Mouse (Mus musculus) kidney, postnatal 36 days (tissue): ENCODE results near the gene Rsu1.

Source experiments
- DNase-seq, 2 experiments: peaks; one replicate each; pipeline ENCODE4 v3.0.0; 2021 to 2022; ENCODE audit warnings: mixed read lengths in 2 of 2

Gene Rsu1

DNA sequence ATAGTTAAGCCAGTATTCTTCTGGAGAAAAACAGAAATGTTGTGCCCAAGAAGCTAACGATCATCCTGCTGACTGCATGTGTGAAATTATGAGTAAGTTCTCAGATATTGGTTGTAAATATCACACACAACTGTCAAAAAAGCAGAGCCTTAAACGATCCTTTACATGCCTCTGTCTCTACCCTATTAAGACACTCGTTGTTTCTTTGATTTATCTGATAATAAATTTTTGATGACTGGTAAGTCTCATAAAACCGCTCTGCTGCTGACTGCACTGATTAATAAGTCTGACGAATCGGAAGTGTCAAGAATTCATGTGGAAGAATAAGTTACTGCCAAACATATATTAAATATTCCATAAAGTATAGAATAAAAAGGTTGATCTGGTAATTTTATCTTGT is 126.0 kb downstream of the Rsu1 start:
- no peak for DNase-seq

- DNase-seq = no peak
Measured at GRCm38 (mm10) chr2:13134890-13135289, 136.3 kb downstream of the Rsu1 start.

DNA sequence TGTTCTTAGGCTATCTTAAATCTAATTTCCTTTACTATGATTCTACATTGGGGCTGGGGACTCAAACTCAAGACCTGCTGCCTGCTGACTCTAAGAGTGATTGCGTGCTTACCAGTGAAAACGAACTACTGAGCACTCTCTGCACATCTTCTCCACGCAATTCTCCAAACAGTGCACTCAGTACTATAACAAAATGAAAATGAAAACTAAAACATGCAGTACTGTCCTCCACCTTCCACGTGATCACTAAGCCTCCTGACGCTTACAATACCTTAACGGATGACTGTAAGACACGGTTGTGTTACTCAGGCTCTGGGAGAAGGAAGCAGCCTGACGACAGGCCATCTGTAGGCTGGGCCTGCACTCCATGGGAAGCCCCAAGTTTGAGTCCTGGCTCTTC is 138.4 kb downstream of the Rsu1 start:
- no peak for DNase-seq

- DNase-seq = no peak
Measured at GRCm38 (mm10) chr2:13132406-13132805, 138.8 kb downstream of the Rsu1 start.

DNA sequence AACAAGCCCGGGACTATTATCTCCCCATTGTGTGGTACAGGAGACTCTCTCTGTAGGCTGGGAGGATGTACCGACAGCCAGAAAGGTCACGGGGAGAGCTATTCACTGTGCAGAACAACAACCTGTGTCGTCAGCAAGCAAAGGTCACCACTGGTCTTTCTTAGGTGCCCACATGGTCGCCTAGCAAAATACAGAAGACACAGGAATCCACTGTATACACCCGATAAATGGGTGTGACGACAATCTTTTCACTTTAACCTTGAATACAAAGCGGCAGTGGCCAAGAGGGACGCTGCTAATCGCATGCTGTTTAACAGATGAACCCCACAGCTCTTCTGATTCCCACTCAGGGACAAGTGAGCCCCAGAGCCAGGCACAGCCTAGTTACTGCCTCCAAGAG is 141.4 kb downstream of the Rsu1 start:
- DNase-seq = peak in 1 of 2 experiments; percentile 5

DNA sequence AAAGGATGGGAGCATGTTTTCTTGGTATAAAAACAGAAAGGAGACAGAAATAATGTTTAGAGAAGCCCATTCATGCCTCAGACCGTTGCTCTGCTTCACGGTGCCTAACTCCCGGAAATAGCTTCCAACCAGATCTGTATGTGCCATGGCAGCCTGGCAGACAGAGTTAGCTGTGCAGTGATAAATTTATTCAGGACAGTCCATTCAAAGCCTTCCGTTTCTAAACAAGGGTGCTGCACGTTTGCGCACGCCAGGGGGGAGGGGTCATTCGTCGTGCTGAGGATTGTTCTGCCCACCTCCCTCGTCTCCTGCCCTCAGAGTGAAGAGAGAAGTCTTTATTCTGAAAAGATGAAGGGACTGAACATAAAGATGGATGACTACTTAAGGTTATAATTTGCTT is 141.9 kb downstream of the Rsu1 start:
- DNase-seq = no peak

DNA sequence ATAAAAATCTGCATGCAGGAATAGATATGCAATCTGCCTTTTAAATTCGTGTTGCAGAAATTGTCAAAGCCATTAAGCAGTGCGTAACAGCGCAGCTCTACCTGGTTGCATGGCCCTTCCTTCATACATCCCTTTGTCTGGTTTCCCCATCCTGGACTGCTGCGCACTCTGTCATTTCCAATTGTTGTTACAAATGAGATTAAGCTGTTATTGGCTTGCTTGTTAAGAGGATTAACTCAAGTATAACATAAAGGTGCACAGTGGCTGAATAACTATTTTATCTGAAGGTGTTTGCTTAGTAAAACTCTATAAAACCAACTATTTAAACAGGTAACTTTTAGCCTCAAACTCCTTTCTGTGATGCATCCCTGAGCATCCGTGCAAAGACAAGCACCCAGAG is 150.8 kb downstream of the Rsu1 start:
- no peak for DNase-seq

- no peak for DNase-seq
Measured at GRCm38 (mm10) chr2:13117896-13118295, 153.3 kb downstream of the Rsu1 start.

DNA sequence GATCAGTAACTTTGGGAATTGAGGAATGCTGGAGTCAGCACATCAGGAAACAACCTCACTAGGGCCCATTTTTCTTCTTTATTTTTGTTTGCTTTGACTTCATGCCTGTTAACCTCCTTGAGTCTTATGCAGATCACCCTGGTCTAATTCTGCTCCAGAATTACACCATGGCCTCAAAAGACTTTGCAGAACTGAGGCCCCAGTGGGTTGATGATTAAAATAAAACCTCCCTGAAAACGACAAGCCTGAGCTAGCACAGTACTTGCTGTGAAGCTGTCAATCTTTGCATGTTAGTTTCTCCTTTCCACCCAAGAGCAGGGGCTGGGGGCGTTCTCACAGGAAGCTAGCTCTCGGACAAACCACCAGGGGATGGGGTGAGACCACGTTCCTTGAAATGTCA is 164.7 kb downstream of the Rsu1 start:
- DNase-seq = peak in 1 of 2 experiments; percentile 16

GRCm38 (mm10) chr2:13104388-13104787 is 166.8 kb downstream of the Rsu1 start:
- DNase-seq = no peak

DNA sequence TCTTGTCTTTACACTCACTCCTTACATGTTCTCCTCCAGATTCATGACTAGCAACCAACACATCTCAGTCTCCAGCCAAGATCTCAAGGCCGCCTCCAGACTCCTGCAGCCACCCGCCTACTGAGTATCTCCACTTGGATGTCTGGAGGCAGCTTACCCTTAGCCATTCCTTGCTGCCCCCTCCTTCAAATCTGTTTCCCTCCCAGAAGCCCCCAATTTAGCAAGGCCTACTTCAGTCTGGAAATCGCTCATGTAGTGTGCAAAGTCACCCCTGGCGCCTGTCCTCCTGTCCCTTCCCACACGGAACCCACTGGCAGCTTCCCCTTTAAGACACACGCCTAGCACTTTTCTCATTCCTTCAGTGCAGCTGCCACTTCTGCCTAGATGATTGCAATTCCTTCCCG is 167.4 kb downstream of the Rsu1 start:
- no peak for DNase-seq

- DNase-seq = no peak
Measured at GRCm38 (mm10) chr2:13094045-13094444, 177.2 kb downstream of the Rsu1 start.

DNA sequence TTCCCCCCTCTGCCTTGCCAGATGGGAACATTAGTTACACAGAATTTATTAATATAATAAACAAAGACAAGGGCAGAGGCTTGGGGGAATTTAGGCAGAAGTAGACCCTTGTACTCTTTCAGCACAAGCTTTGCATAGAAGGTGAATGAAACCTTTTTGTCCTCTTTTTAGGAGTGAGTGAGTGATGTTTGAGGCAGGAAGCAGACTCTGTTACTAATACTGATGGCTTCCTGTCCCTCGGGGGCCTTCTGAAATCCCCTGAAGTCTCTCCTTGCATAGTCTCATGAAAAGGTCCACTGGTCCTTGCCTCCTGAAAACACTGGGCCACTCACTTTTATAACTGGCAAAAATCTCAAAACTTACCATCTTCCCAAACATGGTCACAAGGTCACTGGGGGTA is 177.6 kb downstream of the Rsu1 start:
- no peak for DNase-seq

GRCm38 (mm10) chr2:13091399-13092015 is 179.7 kb downstream of the Rsu1 start:
- no peak for DNase-seq

DNA sequence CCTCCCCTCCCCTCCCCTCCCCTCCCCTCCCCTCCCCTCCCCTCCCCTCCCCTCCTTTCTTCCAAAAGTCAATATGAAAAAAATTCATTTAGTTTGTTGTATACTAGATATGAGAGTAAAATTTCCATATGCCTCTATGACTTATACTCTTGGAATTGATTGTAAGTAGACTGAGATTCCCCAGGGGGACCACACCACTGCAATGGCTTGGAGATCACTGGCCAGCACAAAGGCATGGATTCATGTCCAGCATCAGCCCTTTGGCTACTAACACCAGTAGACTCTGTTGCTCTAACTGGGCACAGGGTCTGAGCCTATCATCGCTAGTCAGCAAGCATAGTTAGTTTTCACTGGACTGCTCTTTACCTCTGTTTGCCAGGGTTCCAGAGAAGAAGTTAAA is 180.4 kb downstream of the Rsu1 start:
- no peak for DNase-seq

DNA sequence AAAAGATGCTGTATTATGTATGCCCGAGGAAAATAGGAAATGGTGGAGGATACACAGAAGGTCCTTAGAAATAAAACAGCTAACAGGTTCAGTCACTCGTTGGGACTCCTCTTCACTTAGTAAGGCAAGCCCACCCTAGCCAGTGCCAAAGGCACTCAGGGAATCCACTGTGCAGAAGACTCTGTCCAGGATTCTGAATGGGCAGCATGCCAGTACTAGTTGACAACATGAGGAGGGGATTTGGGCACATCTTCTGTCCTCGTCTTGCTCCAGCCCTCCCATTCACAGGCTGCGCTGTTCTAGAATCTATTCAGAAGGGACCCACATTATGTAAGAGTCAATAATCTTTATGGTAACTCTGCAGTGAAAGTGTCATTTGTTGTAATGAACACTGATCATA is 181.4 kb downstream of the Rsu1 start:
- DNase-seq = no peak

DNA sequence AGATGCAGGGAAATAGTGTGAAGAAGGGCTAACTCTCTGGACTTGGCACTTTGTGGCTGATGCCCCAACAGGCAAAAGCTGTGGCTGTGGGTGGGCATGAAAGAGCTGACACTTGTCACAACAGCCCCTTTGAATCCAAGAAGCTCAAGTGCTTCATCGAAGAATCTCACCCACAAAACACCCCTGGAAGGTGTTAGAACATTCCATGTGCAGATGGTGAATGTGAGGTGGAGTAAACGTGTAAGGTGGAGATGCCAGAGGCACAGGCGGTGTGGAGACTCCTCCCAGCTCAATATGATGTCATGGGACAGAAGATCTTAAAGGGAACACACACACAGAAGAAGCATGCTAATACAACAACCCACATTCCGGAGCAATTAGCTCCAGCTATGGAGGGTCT is 182.9 kb downstream of the Rsu1 start:
- DNase-seq = no peak

GRCm38 (mm10) chr2:13087811-13088210 is 183.4 kb downstream of the Rsu1 start:
- DNase-seq = no peak

DNA sequence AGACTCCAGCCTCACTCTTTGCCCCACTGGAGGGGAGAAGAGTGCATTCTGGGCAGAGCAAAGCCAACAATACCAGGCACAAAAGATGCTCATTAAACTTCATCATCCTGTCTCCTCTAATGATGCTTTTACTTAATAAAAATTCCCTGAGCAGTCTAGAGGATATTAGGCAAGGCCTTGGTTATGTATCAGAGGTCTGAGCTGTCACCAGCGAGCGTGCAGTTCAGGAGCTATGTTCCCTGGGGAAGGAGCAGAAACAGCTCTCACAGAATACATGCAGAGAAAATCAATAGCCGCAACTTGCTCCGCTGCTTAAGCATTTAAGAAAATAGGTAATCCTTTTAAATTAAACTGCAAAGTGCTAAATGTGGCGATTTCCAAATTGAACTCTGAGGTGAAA is 187.0 kb downstream of the Rsu1 start:
- no peak for DNase-seq

DNA sequence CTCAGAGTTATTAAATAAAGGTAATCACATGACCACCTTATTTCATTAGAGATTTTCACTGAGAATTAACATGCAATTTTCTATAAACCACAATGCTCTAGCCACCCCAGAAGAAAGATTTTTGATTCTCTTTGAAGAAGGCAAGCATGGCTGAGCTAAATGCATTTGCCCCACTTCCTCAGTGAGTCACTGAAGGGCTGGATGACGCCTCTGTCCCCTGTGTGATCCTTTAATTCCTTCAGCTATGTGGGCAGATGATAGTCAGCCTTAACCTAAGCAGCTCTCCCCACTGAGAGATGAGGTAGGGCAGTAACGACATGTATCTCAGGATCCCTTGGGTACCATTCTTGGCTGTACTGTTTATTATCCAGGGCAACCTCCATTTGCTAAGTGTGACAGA is 190.7 kb downstream of the Rsu1 start:
- no peak for DNase-seq

GRCm38 (mm10) chr2:13072243-13072642 is 199.0 kb downstream of the Rsu1 start:
- no peak for DNase-seq

DNA sequence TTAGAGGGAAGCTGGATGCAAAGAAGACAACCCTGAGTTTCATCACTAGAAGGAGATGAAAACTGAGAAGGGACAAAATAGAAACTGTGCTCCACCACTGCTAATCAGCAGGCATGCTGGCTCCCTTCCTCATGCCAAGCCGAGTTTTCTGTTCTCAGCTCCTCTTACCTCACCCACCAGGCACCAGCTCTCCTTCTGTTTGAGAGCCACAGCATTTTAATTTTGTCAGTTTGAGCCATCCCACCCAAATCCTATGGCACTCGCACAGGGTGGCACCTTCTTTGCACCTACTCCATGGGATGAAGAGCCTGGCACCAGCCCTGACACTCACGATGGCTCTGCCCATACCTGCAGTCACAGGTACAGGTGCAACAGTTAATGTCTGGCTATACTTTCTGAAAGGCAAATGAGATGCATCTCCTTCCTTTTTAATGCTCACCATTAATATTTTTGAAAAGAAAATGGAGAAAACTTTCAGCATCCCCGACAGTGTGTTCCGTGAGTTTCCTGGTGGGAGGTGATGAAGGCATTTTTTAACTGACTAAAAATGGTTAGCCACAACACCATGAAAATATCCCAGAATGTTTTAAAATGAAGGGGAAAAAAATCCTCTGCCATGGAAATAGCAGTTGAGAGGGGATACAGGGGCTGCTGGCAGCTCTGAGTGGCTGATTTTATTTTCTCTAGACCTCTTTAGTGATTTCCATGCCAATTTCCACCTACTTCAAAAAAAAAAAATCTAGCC is 210.6 kb downstream of the Rsu1 start:
- no peak for DNase-seq

GRCm38 (mm10) chr2:13048649-13049048 is 222.6 kb downstream of the Rsu1 start:
- no peak for DNase-seq

- no peak for DNase-seq
Measured at GRCm38 (mm10) chr2:13044555-13044954, 226.7 kb downstream of the Rsu1 start.

DNA sequence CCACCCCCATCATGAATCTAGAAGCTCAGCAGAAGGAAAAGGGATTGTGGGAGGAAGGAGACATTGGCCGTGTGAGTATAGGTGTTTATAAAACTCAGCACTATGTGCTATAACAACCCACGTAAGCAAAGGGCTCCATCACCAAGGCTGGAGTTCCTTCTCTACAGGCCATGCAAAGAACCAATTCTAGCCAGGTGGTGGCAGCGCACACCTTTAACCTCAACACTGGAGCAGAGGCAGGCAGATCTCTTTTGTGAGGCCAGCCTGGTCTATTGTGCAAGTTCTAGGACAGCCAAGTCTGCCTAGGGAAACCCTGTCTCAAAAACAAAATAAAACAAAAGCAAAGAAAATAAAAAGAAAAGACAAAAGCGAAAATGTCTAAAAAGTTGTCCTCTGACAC is 231.4 kb downstream of the Rsu1 start:
- DNase-seq = no peak
